Mouse (Mus musculus) neural tube, embryonic 12.5 days (tissue): ENCODE data around the gene Papola. TPM values are rescaled to one million over a fixed set of nuclear protein-coding genes. Genes with fewer than 3 reads are reported as not detected.

Source experiments
- ATAC-seq: fragments of 200-750 bp; cut with Nextera tagmentation; 2 replicates; pipeline ENCODE4 v1.8.0; 2017; ENCODE audit warnings: low read depth, mild to moderate bottlenecking, moderate TSS enrichment, moderate library complexity; ENCODE audit not compliant: low FRiP score
- H3K27ac ChIP-seq: fragments of 300-500 bp; sonication (generic); 2 replicates; pipeline ENCODE4 v1.5.1; 2016
- H3K27me3 ChIP-seq: fragments of 300-500 bp; sonication (generic); replicated peaks from 2 replicates; pipeline ENCODE4 v1.6.1; 2016; ENCODE audit warnings: mild to moderate bottlenecking
- H3K36me3 ChIP-seq: fragments of 300-500 bp; sonication (generic); 2 replicates; pipeline ENCODE4 v1.6.1; 2016; ENCODE audit warnings: mild to moderate bottlenecking
- H3K4me1 ChIP-seq: fragments of 300-500 bp; sonication (generic); 2 replicates; pipeline ENCODE4 v1.6.1; 2016
- H3K4me2 ChIP-seq: fragments of 300-500 bp; sonication (generic); replicated peaks from 2 replicates; pipeline ENCODE4 v1.6.1; 2016; ENCODE audit warnings: mild to moderate bottlenecking
- H3K4me3 ChIP-seq: fragments of 300-500 bp; sonication (generic); 2 replicates; pipeline ENCODE4 v1.5.1; 2016
- H3K9ac ChIP-seq: fragments of 300-500 bp; sonication (generic); 2 replicates; pipeline ENCODE4 v1.6.1; 2016; ENCODE audit warnings: mild to moderate bottlenecking
- H3K9me3 ChIP-seq: fragments of 300-500 bp; sonication (generic); 2 replicates; pipeline ENCODE4 v1.6.1; 2016; ENCODE audit warnings: mild to moderate bottlenecking
- WGBS: fragments of 180-500 bp; shearing (Covaris S2); methylation state at CpG from one replicate; pipeline ENCODE4 v1.1.7; 2016; 5-methylcytosine and 5-hydroxymethylcytosine counted together
- polyA plus RNA-seq: library from polyadenylated mRNA; unstranded; fragments of >200 nt; fragmentation: Nextera tagmentation; extraction: Ambion mirVana; gene quantifications from 2 replicates; pipeline ENCODE4 v1.2.1, GENCODE M21; 2016

Papola gene
- polyA plus RNA-seq, 1 experiment from 2014 or later = 249 TPM

- Histone ChIP-seq H3K4me3 (no peak overlapping the region), H3K9me3 (no peaks in the 10 kb centered on the region), H3K4me1 (peaks cover 6% of the 10 kb centered on the region), H3K36me3 (no peaks in the 10 kb centered on the region), H3K4me2 (no peak overlapping the region), H3K27ac (no peak overlapping the region), H3K9ac (no peak overlapping the region), H3K27me3 (no peaks in the 10 kb centered on the region)
- ATAC-seq = no peak
- 68% methylated on average over 3 of the region's 3 CpGs for WGBS
Observed at GRCm38 (mm10) chr12:105761629-105762028, 22.9 kb upstream of the Papola start.

GRCm38 (mm10) chr12:105769700-105770099 lies 14.8 kb upstream of the Papola start:
- H3K27me3 ChIP-seq = no peaks in the 10 kb centered on the region
- no peak for ATAC-seq
- no peak overlapping the region for H3K9ac ChIP-seq
- H3K36me3 ChIP-seq = no peaks in the 10 kb centered on the region
- no peaks in the 10 kb centered on the region for H3K9me3 ChIP-seq
- no peak overlapping the region for H3K4me2 ChIP-seq
- 74% methylated on average over 10 of the region's 10 CpGs for WGBS
- H3K27ac ChIP-seq = no peak overlapping the region
- no peaks in the 10 kb centered on the region for H3K4me1 ChIP-seq
- H3K4me3 ChIP-seq = no peak overlapping the region

- WGBS = 85% methylated on average over 7 of the region's 7 CpGs
- Histone ChIP-seq H3K4me3 (no peak overlapping the region), H3K36me3 (no peaks in the 10 kb centered on the region), H3K9ac (no peak overlapping the region), H3K27me3 (no peaks in the 10 kb centered on the region), H3K4me2 (no peak overlapping the region), H3K27ac (no peak overlapping the region), H3K4me1 (no peaks in the 10 kb centered on the region), H3K9me3 (no peaks in the 10 kb centered on the region)
- no peak for ATAC-seq
Observed at GRCm38 (mm10) chr12:105774871-105775270, 9.6 kb upstream of the Papola start.

GRCm38 (mm10) chr12:105777651-105778050 lies 6.8 kb upstream of the Papola start:
- Histone ChIP-seq H3K9ac (no peak overlapping the region), H3K36me3 (no peaks in the 10 kb centered on the region), H3K27me3 (no peaks in the 10 kb centered on the region), H3K9me3 (no peaks in the 10 kb centered on the region), H3K27ac (no peak overlapping the region), H3K4me1 (no peaks in the 10 kb centered on the region), H3K4me3 (no peak overlapping the region), H3K4me2 (no peak overlapping the region)
- no peak for ATAC-seq
- WGBS = 89% methylated on average over 4 of the region's 4 CpGs

GRCm38 (mm10) chr12:105785000-105785774 lies 693 bp downstream of the Papola start:
- H3K4me2 ChIP-seq = peak overlapping the region; percentile 76
- H3K36me3 ChIP-seq = no peaks in the 10 kb centered on the region; the same call in 1 of the 2 replicates
- H3K4me3 ChIP-seq = peak overlapping the region; percentile 93
- peak overlapping the region; percentile 95 for H3K27ac ChIP-seq
- H3K9me3 ChIP-seq = no peaks in the 10 kb centered on the region
- under 1% methylated on average over 47 of the region's 53 CpGs for whole genome bisulfite sequencing
- peak; percentile 83 for ATAC-seq
- no peaks in the 10 kb centered on the region for H3K27me3 ChIP-seq
- H3K4me1 ChIP-seq = peaks cover 18% of the 10 kb centered on the region
- H3K9ac ChIP-seq = peak overlapping the region; percentile 93

GRCm38 (mm10) chr12:105786113-105786512 lies 1.6 kb downstream of the Papola start:
- no peak for ATAC-seq
- 85% methylated on average over 1 of the region's 1 CpGs for WGBS
- Histone ChIP-seq H3K4me1 (peaks cover 18% of the 10 kb centered on the region), H3K9me3 (no peaks in the 10 kb centered on the region), H3K4me2 (peak overlapping the region; percentile 76), H3K4me3 (peak overlapping the region; percentile 93), H3K27ac (no peak overlapping the region), H3K36me3 (no peaks in the 10 kb centered on the region; the same call in 1 of the 2 replicates), H3K27me3 (no peaks in the 10 kb centered on the region), H3K9ac (no peak overlapping the region)

- H3K27me3 ChIP-seq = no peaks in the 10 kb centered on the region
- H3K4me2 ChIP-seq = no peak overlapping the region
- no peak overlapping the region for H3K27ac ChIP-seq
- peaks cover 18% of the 10 kb centered on the region for H3K4me1 ChIP-seq
- 97% methylated on average over 2 of the region's 2 CpGs for WGBS
- no peak for ATAC-seq
- H3K4me3 ChIP-seq = no peak overlapping the region
- H3K9ac ChIP-seq = no peak overlapping the region
- H3K36me3 ChIP-seq = no peaks in the 10 kb centered on the region; the same call in 1 of the 2 replicates
- no peaks in the 10 kb centered on the region for H3K9me3 ChIP-seq
Observed at GRCm38 (mm10) chr12:105787626-105788025, 3.1 kb downstream of the Papola start.

- no peaks in the 10 kb centered on the region for H3K27me3 ChIP-seq
- H3K4me1 ChIP-seq = peaks cover 14% of the 10 kb centered on the region
- H3K9me3 ChIP-seq = no peaks in the 10 kb centered on the region
- WGBS = 94% methylated on average over 6 of the region's 6 CpGs
- no peak for ATAC-seq
- no peak overlapping the region for H3K4me3 ChIP-seq
- no peaks in the 10 kb centered on the region; the same call in 1 of the 2 replicates for H3K36me3 ChIP-seq
- H3K9ac ChIP-seq = no peak overlapping the region
- no peak overlapping the region for H3K4me2 ChIP-seq
- no peak overlapping the region for H3K27ac ChIP-seq
Observed at GRCm38 (mm10) chr12:105789885-105790284, 5.4 kb downstream of the Papola start.

- Histone ChIP-seq H3K36me3 (peaks cover 3% of the 10 kb centered on the region; the same call in 1 of the 2 replicates), H3K27me3 (no peaks in the 10 kb centered on the region), H3K4me2 (no peak overlapping the region), H3K4me1 (no peaks in the 10 kb centered on the region), H3K9ac (no peak overlapping the region), H3K9me3 (no peaks in the 10 kb centered on the region), H3K27ac (no peak overlapping the region), H3K4me3 (no peak overlapping the region)
- ATAC-seq = no peak
- WGBS = 92% methylated on average over 2 of the region's 2 CpGs
Observed at GRCm38 (mm10) chr12:105794896-105795295, 10.4 kb downstream of the Papola start.

- H3K4me3 ChIP-seq = no peak overlapping the region
- H3K36me3 ChIP-seq = peaks cover 21% of the 10 kb centered on the region
- no peak for ATAC-seq
- no peak overlapping the region for H3K27ac ChIP-seq
- no peak overlapping the region for H3K4me2 ChIP-seq
- no peak overlapping the region for H3K9ac ChIP-seq
- H3K27me3 ChIP-seq = no peaks in the 10 kb centered on the region
- H3K9me3 ChIP-seq = no peaks in the 10 kb centered on the region
- H3K4me1 ChIP-seq = no peaks in the 10 kb centered on the region
Observed at GRCm38 (mm10) chr12:105798001-105798400, 13.5 kb downstream of the Papola start.

GRCm38 (mm10) chr12:105805790-105806189 lies 21.3 kb downstream of the Papola start:
- Histone ChIP-seq H3K4me2 (no peak overlapping the region), H3K9ac (no peak overlapping the region), H3K9me3 (no peaks in the 10 kb centered on the region), H3K27me3 (no peaks in the 10 kb centered on the region), H3K4me1 (no peaks in the 10 kb centered on the region), H3K27ac (no peak overlapping the region), H3K36me3 (peaks cover 46% of the 10 kb centered on the region), H3K4me3 (no peak overlapping the region)
- no peak for ATAC-seq
- WGBS = 97% methylated on average over 3 of the region's 3 CpGs

- WGBS = 97% methylated on average over 3 of the region's 3 CpGs
- Histone ChIP-seq H3K4me3 (no peak overlapping the region), H3K36me3 (peaks cover 47% of the 10 kb centered on the region), H3K4me1 (no peaks in the 10 kb centered on the region), H3K27me3 (no peaks in the 10 kb centered on the region), H3K9ac (no peak overlapping the region), H3K9me3 (no peaks in the 10 kb centered on the region), H3K27ac (no peak overlapping the region), H3K4me2 (no peak overlapping the region)
- ATAC-seq = no peak
Observed at GRCm38 (mm10) chr12:105806205-105806604, 21.7 kb downstream of the Papola start.

GRCm38 (mm10) chr12:105807416-105807815 lies 22.9 kb downstream of the Papola start:
- WGBS = 98% methylated on average over 7 of the region's 7 CpGs
- no peak overlapping the region for H3K27ac ChIP-seq
- H3K4me2 ChIP-seq = no peak overlapping the region
- H3K36me3 ChIP-seq = peaks cover 53% of the 10 kb centered on the region
- no peaks in the 10 kb centered on the region for H3K9me3 ChIP-seq
- no peaks in the 10 kb centered on the region for H3K27me3 ChIP-seq
- no peaks in the 10 kb centered on the region for H3K4me1 ChIP-seq
- no peak overlapping the region for H3K4me3 ChIP-seq
- H3K9ac ChIP-seq = no peak overlapping the region
- no peak for ATAC-seq
